Mouse (Mus musculus) spleen, postnatal 10 days (tissue): ENCODE measurements around the gene Tmem258.

Experiments
- DNase-seq, 2 experiments: peaks; one replicate each; pipeline ENCODE4 v3.0.0; 2021 to 2022; ENCODE audit warnings: low spot score in 2 of 2

Tmem258 gene

GRCm38 (mm10) chr19:10184096-10184495 lies 19.7 kb upstream of the Tmem258 start:
- DNase-seq = no peak

- DNase-seq = no peak
These were observed 17.9 kb upstream of the Tmem258 start for GRCm38 (mm10) chr19:10185876-10186275.

GRCm38 (mm10) chr19:10186569-10186968 lies 17.2 kb upstream of the Tmem258 start:
- DNase-seq = no peak

GRCm38 (mm10) chr19:10188281-10188811 lies 15.5 kb upstream of the Tmem258 start:
- DNase-seq = no peak

GRCm38 (mm10) chr19:10189022-10189421 lies 14.8 kb upstream of the Tmem258 start:
- no peak for DNase-seq

- no peak for DNase-seq
These were observed 13.9 kb upstream of the Tmem258 start for GRCm38 (mm10) chr19:10189940-10190339.

- DNase-seq = peak; percentile 72 to 86
These were observed 13.0 kb upstream of the Tmem258 start for GRCm38 (mm10) chr19:10190796-10191195.

- DNase-seq = peak in 1 of 2 experiments; percentile 56
These were observed 12.5 kb upstream of the Tmem258 start for GRCm38 (mm10) chr19:10191326-10191725.

- no peak for DNase-seq
These were observed 9.5 kb upstream of the Tmem258 start for GRCm38 (mm10) chr19:10194337-10194736.

- no peak for DNase-seq
These were observed 8.6 kb upstream of the Tmem258 start for GRCm38 (mm10) chr19:10195252-10195651.

- no peak for DNase-seq
These were observed 6.7 kb upstream of the Tmem258 start for GRCm38 (mm10) chr19:10197130-10197529.

- no peak for DNase-seq
These were observed 5.5 kb upstream of the Tmem258 start for GRCm38 (mm10) chr19:10198286-10198685.

- DNase-seq = peak; percentile 73 to 91
These were observed 5.1 kb upstream of the Tmem258 start for GRCm38 (mm10) chr19:10198723-10199122.

- DNase-seq = peak; percentile 53 to 68
These were observed 517 bp upstream of the Tmem258 start for GRCm38 (mm10) chr19:10203146-10203847.

- DNase-seq = peak; percentile 34 to 62
These were observed 795 bp downstream of the Tmem258 start for GRCm38 (mm10) chr19:10204616-10205001.

GRCm38 (mm10) chr19:10205051-10205450 lies 1.2 kb downstream of the Tmem258 start:
- DNase-seq = no peak

GRCm38 (mm10) chr19:10208851-10209250 lies 5.0 kb downstream of the Tmem258 start:
- no peak for DNase-seq

- no peak for DNase-seq
These were observed 7.1 kb downstream of the Tmem258 start for GRCm38 (mm10) chr19:10210885-10211284.

GRCm38 (mm10) chr19:10213796-10214471 lies 10.1 kb downstream of the Tmem258 start:
- no peak for DNase-seq

- no peak for DNase-seq
These were observed 12.3 kb downstream of the Tmem258 start for GRCm38 (mm10) chr19:10216101-10216500.

GRCm38 (mm10) chr19:10219108-10219507 lies 15.3 kb downstream of the Tmem258 start:
- DNase-seq = peak in 1 of 2 experiments; percentile 65

GRCm38 (mm10) chr19:10219593-10219992 lies 15.8 kb downstream of the Tmem258 start:
- DNase-seq = no peak

GRCm38 (mm10) chr19:10221585-10221984 lies 17.8 kb downstream of the Tmem258 start:
- DNase-seq = no peak
